Mouse (Mus musculus) heart, postnatal 0 days (tissue): ENCODE data around the gene Chrna10. TPM values are rescaled to one million over a fixed set of nuclear protein-coding genes. Genes with fewer than 3 reads are reported as not detected.
A peak's percentile ranks its signal among the peaks of the same experiment; 100 is the strongest.

Source experiments
- ATAC-seq: fragments of 200-750 bp; cut with Nextera tagmentation; 2 replicates; pipeline ENCODE4 v1.8.0; 2017; ENCODE audit warnings: low read depth, moderate number of reproducible peaks, moderate library complexity; ENCODE audit not compliant: insufficient read depth
- DNase-seq: peaks from one replicate; pipeline ENCODE4 v3.0.0-alpha.2; 2016; ENCODE audit warnings: low spot score
- H3K27ac ChIP-seq: fragments of 300-500 bp; sonication (generic); 2 replicates; pipeline ENCODE4 v1.5.1; 2014; ENCODE audit warnings: low read depth, mild to moderate bottlenecking
- H3K27me3 ChIP-seq: fragments of 300-500 bp; sonication (generic); 2 replicates; pipeline ENCODE4 v1.6.1; 2014; ENCODE audit warnings: low read length, mixed read lengths; ENCODE audit not compliant: control insufficient read depth, insufficient read depth
- H3K36me3 ChIP-seq: fragments of 300-500 bp; sonication (generic); replicated peaks from 2 replicates; pipeline ENCODE4 v1.6.1; 2014; ENCODE audit warnings: low read length, mixed read lengths; ENCODE audit not compliant: control insufficient read depth, insufficient read depth
- H3K4me1 ChIP-seq: fragments of 300-500 bp; sonication (generic); 2 replicates; pipeline ENCODE4 v1.6.1; 2014; ENCODE audit warnings: antibody characterized with exemption; ENCODE audit not compliant: control insufficient read depth, insufficient read depth
- H3K4me2 ChIP-seq: fragments of 300-500 bp; sonication (generic); 2 replicates; pipeline ENCODE4 v1.6.1; 2014; ENCODE audit warnings: low read depth, mild to moderate bottlenecking, low read length, moderate library complexity
- H3K4me3 ChIP-seq: fragments of 300-500 bp; sonication (generic); 2 replicates; pipeline ENCODE4 v1.5.1; 2014; ENCODE audit warnings: low read depth, low read length
- H3K9ac ChIP-seq: fragments of 300-500 bp; sonication (generic); replicated peaks from 2 replicates; pipeline ENCODE4 v1.6.1; 2014; ENCODE audit warnings: low read depth, low read length, mixed read lengths
- H3K9me3 ChIP-seq: fragments of 300-500 bp; sonication (generic); replicated peaks from 2 replicates; pipeline ENCODE4 v1.6.1; 2016; ENCODE audit warnings: low read length; ENCODE audit not compliant: control insufficient read depth
- CTCF ChIP-seq: IDR thresholded peaks from 2 replicates; pipeline ENCODE4 v1.5.1; 2016; ENCODE audit warnings: antibody characterized with exemption, control low read depth, low read depth
- EP300 ChIP-seq: IDR thresholded peaks from 2 replicates; pipeline ENCODE4 v1.6.1; 2016; ENCODE audit warnings: antibody characterized with exemption, low read depth
- WGBS: fragments of 180-500 bp; shearing (Covaris S2); extraction: QIAGEN DNeasy Blood & Tissue Kit; methylation state at CpG from one replicate; pipeline ENCODE4 v1.1.7; 2014; 5-methylcytosine and 5-hydroxymethylcytosine counted together
- polyA plus RNA-seq: library from polyadenylated mRNA; unstranded; fragments of >200 nt; fragmentation: Nextera tagmentation; extraction: Ambion mirVana; gene quantifications from 2 replicates; pipeline ENCODE4 v1.2.1, GENCODE M21; 2015
- total RNA-seq: library from RNA; depleted of rRNA; stranded (reverse); fragments of >200 nt; gene quantifications from 2 replicates; pipeline ENCODE4 v1.2.3, GENCODE M21; 2014; ENCODE audit warnings: low replicate concordance; rRNA removed

Gene Chrna10
- total RNA-seq = 0.92 TPM in 1 of 2 replicates, not detected in the other
- polyA plus RNA-seq = 0.14 TPM in 2 replicates

DNA sequence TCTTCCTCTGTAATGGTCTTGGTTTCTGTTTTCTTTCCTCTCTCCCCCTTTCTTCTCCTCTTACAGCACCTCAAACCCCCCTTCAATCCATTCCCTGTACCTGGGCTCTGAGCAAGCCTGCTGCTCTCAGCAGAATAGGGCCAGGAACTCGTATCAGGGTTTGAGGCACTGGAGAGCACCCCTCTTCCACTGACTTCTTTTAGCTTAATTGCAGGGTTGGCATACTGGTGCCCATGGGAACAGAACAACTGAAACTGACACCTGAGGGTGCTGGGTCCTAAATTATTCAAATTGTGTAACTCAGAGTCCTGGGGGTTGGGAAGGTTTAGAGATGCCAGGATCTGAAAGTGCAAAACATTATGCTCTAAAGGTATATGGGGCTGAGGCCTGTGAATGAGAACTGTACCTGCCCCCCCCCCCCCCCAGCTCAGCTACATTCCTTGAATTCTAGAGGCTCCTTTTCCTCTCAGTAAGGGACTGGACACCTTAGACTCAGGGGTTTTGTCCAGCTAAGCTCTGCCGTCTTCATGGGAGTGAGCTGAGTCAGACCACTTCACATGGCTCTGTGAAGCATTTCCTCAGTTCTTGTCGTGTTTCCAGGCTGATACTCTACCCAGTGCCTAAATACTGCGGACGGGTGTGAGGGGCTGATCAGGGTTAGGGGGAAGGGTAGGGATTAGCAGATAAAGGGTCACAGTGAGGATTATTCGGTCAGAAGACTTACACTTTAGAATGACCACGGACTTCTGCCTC, at the start of gene Chrna10:
Gene Chrna10, minus strand, starts transcription at position 250 of the 753 bp plus-strand sequence.
- no peak for DNase-seq
- no peaks in the 10 kb centered on the region for H3K4me1 ChIP-seq
- WGBS = 26% methylated on average over 7 of the region's 7 CpGs
- no peak within 1 kb of the TSS for H3K9ac ChIP-seq
- ATAC-seq = no peak
- no peaks in the 10 kb centered on the region for H3K27me3 ChIP-seq
- H3K36me3 ChIP-seq = peaks cover 32% of the 10 kb centered on the region
- H3K27ac ChIP-seq = no peak within 1 kb of the TSS
- no peak within 1 kb of the TSS for H3K4me2 ChIP-seq
- H3K9me3 ChIP-seq = no peaks in the 10 kb centered on the region
- H3K4me3 ChIP-seq = no peak within 1 kb of the TSS
- TF ChIP-seq CTCF (no peak), EP300 (no peak)

DNA sequence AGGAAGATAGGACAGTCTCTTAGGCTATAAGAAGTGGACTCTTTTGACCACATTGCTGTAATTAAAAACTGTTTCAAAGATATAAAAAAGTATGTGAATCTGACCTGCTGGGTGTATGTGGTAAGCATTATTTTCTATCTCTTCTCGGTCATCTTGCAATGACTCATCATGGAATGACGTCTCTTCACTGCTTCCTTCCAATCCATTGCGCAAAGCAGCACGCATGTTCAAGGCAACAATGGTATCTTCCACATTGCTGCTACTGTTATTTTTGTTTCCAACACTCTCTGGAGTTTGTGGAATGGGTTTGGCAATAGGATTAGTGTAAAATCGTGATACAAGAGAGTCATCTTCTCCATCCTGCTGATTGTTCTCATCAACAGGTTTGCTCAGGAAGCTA, 37.1 kb upstream of the Chrna10 start:
- WGBS = 82% methylated on average over 5 of the region's 5 CpGs

DNA sequence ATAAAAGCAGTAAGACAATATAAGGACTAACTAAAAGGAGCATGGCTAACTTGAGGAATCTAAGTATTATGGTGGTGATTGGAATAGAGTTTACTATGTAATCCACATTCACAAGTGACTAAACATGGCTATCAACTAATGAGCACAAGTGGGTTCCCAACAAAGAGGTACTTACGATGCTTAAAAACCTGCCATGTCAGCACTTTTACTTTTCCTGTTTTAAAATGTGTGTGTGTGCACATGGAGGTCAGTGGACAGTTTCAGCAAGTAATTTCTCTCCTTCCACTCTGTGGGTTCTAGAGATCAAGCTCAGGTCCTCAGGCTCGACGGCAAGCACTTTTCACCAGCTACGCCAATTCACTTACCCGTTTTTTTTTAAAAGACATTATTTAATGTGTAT, 21.3 kb upstream of the Chrna10 start:
- H3K27ac ChIP-seq = no peak overlapping the region
- ATAC-seq (no peak), DNase-seq (no peak)
- no peaks in the 10 kb centered on the region for H3K4me1 ChIP-seq
- H3K36me3 ChIP-seq = peaks cover 81% of the 10 kb centered on the region
- H3K9ac ChIP-seq = no peak overlapping the region
- no peak overlapping the region for H3K4me3 ChIP-seq
- 97% methylated on average over 5 of the region's 5 CpGs for WGBS
- no peaks in the 10 kb centered on the region for H3K9me3 ChIP-seq
- no peaks in the 10 kb centered on the region for H3K27me3 ChIP-seq
- H3K4me2 ChIP-seq = no peak overlapping the region
- TF ChIP-seq CTCF (no peak), EP300 (no peak)

More for the DNA sequence above, 37.1 kb upstream of the Chrna10 start:
- Histone ChIP-seq H3K36me3 (peaks cover 64% of the 10 kb centered on the region), H3K4me2 (no peak overlapping the region), H3K9me3 (no peaks in the 10 kb centered on the region), H3K4me3 (no peak overlapping the region), H3K27ac (no peak overlapping the region), H3K27me3 (no peaks in the 10 kb centered on the region), H3K9ac (no peak overlapping the region), H3K4me1 (no peaks in the 10 kb centered on the region)
- ATAC-seq (no peak), DNase-seq (no peak)
- no peak for TF ChIP-seq CTCF
- TF ChIP-seq EP300 = no peak

DNA sequence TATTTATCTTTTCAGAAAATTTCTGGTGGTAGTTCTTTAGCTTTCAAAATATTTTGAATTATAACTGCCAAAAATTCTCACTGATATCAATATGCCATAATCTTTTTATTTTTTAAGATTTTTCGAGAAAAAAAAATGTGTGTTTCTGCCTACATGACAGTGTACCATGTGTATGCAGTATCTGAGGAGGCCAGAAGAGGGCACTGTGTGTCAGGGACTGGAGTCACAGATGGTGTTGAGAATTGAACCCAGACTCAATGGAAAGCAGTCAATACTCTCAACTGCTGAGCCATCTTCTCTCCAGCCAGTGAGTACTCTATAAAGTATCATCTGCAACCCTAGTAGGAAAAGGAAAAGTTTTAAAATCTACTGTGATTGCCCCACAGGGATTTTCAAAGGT, 20.8 kb upstream of the Chrna10 start:
- ATAC-seq (no peak), DNase-seq (no peak)
- H3K27me3 ChIP-seq = no peaks in the 10 kb centered on the region
- no peaks in the 10 kb centered on the region for H3K9me3 ChIP-seq
- WGBS = 79% methylated on average over 1 of the region's 1 CpGs
- no peak overlapping the region for H3K4me3 ChIP-seq
- no peaks in the 10 kb centered on the region for H3K4me1 ChIP-seq
- H3K9ac ChIP-seq = no peak overlapping the region
- H3K36me3 ChIP-seq = peaks cover 83% of the 10 kb centered on the region
- no peak overlapping the region for H3K4me2 ChIP-seq
- H3K27ac ChIP-seq = no peak overlapping the region
- TF ChIP-seq CTCF (peak; percentile 47), EP300 (no peak)

DNA sequence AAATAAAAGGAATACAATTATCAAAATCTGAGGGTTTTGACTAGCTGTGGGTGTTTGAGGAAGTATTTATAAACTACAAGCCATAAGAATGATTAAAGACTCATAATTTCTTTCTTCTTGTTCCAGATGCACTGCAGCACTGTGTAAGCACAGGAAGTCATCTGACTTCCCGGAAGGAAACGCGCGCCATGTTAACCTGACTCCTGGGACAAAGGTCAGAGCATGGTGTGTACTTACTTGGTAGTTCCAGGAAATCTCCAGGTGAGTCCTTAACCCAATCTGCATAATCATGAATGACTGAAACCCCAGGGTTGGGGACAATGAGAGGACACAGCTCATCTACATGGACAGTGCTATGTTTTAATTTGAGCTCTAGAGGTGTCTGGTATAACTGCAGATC, 15.8 kb upstream of the Chrna10 start:
- no peak for DNase-seq
- TF ChIP-seq CTCF (no peak), EP300 (no peak)
- Histone ChIP-seq H3K4me2 (no peak overlapping the region), H3K27me3 (no peaks in the 10 kb centered on the region), H3K4me1 (no peaks in the 10 kb centered on the region), H3K27ac (no peak overlapping the region), H3K9ac (no peak overlapping the region), H3K4me3 (no peak overlapping the region), H3K9me3 (no peaks in the 10 kb centered on the region), H3K36me3 (peaks cover 84% of the 10 kb centered on the region)
- 84% methylated on average over 4 of the region's 4 CpGs for WGBS
- no peak for ATAC-seq
